Mouse (Mus musculus): ENCODE measurements around the gene Srrm2. TPM values are rescaled to one million over a fixed set of nuclear protein-coding genes. Genes with fewer than 3 reads are reported as not detected.

Gene Srrm2
- polyA plus RNA-seq, 1 experiment from 2014 or later, result 524 TPM

DNA sequence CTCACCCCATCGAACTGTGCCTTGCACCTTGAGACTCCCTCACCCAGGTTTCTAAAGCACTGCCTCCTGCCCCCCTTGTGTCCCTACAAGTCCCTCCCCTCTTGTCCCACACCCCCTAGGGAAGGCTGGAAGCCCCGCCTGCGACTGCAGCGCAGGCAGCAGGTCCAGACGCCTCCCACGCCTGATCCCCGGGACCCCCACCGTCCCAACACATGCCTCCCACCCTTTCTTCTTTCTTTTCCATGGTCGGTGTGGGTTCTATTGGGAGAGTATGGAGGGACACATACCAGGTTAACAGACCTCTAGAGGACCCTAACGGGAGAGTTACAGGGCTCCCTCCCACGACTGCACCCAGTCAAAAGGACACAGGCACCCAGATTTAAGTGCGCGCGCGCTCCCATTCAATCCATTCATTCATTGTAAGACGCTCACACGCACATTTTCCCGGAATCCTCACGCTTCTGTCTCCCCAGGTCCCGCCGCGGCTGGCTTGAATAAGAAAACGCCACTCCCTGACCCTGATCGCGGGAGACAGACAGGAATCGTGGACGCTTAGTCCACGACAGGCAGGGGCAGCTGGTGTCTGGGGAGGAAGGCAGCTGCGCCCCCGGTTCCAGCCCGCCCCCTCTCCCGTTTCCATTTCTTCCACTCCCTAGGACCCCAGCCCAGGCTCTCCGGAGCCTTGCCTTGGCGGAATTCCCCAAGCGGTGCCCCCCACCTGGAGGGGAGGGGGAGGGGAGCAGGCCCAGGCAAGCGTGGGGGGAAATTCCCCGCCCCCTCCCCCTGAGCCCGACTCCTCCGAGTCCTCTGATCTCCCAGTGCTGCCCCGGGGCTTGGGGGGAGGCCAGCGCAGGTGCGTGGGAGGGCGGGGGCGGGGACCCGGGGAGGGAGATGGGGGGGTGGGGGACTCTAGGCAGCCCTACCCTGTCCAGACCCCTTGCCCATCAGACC lies 44.8 kb upstream of the Srrm2 start, which contains the start of gene Kremen2:
Gene Kremen2 (minus strand): TSS at position 533 of the 951 bp plus-strand sequence.
- H3K27ac ChIP-seq (ENCODE audit: low read depth, low read length), result no peak within 1 kb of the TSS
- H3K9me3 ChIP-seq (ENCODE audit: control insufficient read depth, low read length), result no peaks in the 10 kb centered on the region
- H3K4me1 ChIP-seq (ENCODE audit: control insufficient read depth, insufficient read depth, low read length), result peaks cover 16% of the 10 kb centered on the region; the same call in 1 of the 2 replicates
- under 1% methylated on average over 40 of the region's 45 CpGs for WGBS
- peak within 1 kb of the TSS; percentile 31 for H3K4me3 ChIP-seq (ENCODE audit: low read depth, low read length)
- peaks cover 36% of the 10 kb centered on the region for H3K27me3 ChIP-seq (ENCODE audit: control insufficient read depth, insufficient read depth, low read length)
- peak within 1 kb of the TSS; percentile 46; the same call in 1 of the 2 replicates for H3K9ac ChIP-seq (replicated peaks; ENCODE audit: low read depth, low read length)
- H3K4me2 ChIP-seq (ENCODE audit: low read depth, low read length), result peak within 1 kb of the TSS; percentile 74
- no peaks in the 10 kb centered on the region; the same call in 1 of the 2 replicates for H3K36me3 ChIP-seq (ENCODE audit: control insufficient read depth, insufficient read depth, low read length)
- no peak for ATAC-seq (ENCODE audit: low read depth)

- Histone ChIP-seq H3K4me2 (ENCODE audit: low read depth, low read length) (peak overlapping the region; percentile 74), H3K27ac (ENCODE audit: low read depth, low read length) (no peak overlapping the region), H3K27me3 (ENCODE audit: control insufficient read depth, insufficient read depth, low read length) (peaks cover 33% of the 10 kb centered on the region), H3K9ac (replicated peaks; ENCODE audit: low read depth, low read length) (no peak overlapping the region), H3K4me3 (ENCODE audit: low read depth, low read length) (peak overlapping the region; percentile 31; the same call in 1 of the 2 replicates), H3K36me3 (ENCODE audit: control insufficient read depth, insufficient read depth, low read length) (no peaks in the 10 kb centered on the region; the same call in 1 of the 2 replicates), H3K4me1 (ENCODE audit: control insufficient read depth, insufficient read depth, low read length) (peaks cover 13% of the 10 kb centered on the region; the same call in 1 of the 2 replicates), H3K9me3 (ENCODE audit: control insufficient read depth, low read length) (no peaks in the 10 kb centered on the region)
- WGBS, result under 1% methylated on average over 12 of the region's 12 CpGs
- ATAC-seq (ENCODE audit: low read depth), result no peak
Measured at GRCm38 (mm10) chr17:23746311-23746710, 44.0 kb upstream of the Srrm2 start.

- no peak overlapping the region for H3K4me3 ChIP-seq (ENCODE audit: low read depth, low read length)
- no peak overlapping the region for H3K9ac ChIP-seq (replicated peaks; ENCODE audit: low read depth, low read length)
- H3K4me1 ChIP-seq (ENCODE audit: control insufficient read depth, insufficient read depth, low read length), result peaks cover 13% of the 10 kb centered on the region; the same call in 1 of the 2 replicates
- H3K4me2 ChIP-seq (ENCODE audit: low read depth, low read length), result no peak overlapping the region
- 79% methylated on average over 3 of the region's 3 CpGs for WGBS
- no peak for ATAC-seq (ENCODE audit: low read depth)
- peaks cover 30% of the 10 kb centered on the region for H3K27me3 ChIP-seq (ENCODE audit: control insufficient read depth, insufficient read depth, low read length)
- no peaks in the 10 kb centered on the region; the same call in 1 of the 2 replicates for H3K36me3 ChIP-seq (ENCODE audit: control insufficient read depth, insufficient read depth, low read length)
- no peaks in the 10 kb centered on the region for H3K9me3 ChIP-seq (ENCODE audit: control insufficient read depth, low read length)
- H3K27ac ChIP-seq (ENCODE audit: low read depth, low read length), result no peak overlapping the region
Measured at GRCm38 (mm10) chr17:23746767-23747166, 43.6 kb upstream of the Srrm2 start.

DNA sequence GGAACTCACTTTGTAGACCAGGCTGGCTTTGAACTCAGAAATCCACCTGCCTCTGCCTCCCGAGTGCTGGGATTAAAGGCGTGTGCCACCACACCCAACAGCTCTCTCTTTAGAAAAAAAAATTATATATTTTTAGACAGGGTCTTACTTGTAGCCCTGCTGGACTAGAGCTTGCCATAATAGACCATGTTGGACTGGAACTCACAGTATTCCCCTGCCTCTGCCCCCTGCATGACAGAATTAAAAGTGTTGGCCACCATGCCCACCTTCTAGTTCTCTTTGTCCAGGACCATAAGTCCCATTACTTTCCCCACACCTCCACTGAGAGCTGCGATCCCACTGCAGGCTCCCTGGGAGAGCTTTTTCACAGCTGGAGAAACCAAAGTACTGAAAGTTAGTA lies 42.9 kb upstream of the Srrm2 start:
- no peaks in the 10 kb centered on the region for H3K9me3 ChIP-seq (ENCODE audit: control insufficient read depth, low read length)
- no peak overlapping the region for H3K4me2 ChIP-seq (ENCODE audit: low read depth, low read length)
- H3K36me3 ChIP-seq (ENCODE audit: control insufficient read depth, insufficient read depth, low read length), result peaks cover 4% of the 10 kb centered on the region; the same call in 1 of the 2 replicates
- no peak for ATAC-seq (ENCODE audit: low read depth)
- peaks cover 23% of the 10 kb centered on the region for H3K27me3 ChIP-seq (ENCODE audit: control insufficient read depth, insufficient read depth, low read length)
- H3K27ac ChIP-seq (ENCODE audit: low read depth, low read length), result no peak overlapping the region
- H3K9ac ChIP-seq (replicated peaks; ENCODE audit: low read depth, low read length), result no peak overlapping the region
- WGBS, result 83% methylated on average over 3 of the region's 3 CpGs
- H3K4me3 ChIP-seq (ENCODE audit: low read depth, low read length), result no peak overlapping the region
- H3K4me1 ChIP-seq (ENCODE audit: control insufficient read depth, insufficient read depth, low read length), result peaks cover 13% of the 10 kb centered on the region; the same call in 1 of the 2 replicates

DNA sequence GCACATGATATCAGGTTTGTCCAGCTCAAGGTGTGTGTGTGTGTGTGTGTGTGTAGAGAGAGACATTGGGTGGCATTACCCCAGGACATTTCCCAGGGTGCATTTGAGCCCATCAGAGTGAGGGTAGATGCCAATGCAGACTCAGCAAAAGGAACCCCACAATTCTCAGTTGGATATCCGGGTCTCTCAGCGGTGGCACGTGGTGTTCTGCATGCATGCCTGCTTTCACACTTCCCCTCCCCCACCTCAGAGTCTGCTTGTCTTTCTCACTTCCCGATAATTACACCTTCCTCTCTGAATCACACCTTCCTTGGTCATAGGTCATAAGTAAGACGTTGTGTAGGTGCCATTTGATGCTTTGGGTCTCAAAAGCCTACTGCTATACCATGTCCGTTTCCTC lies 42.3 kb upstream of the Srrm2 start:
- Histone ChIP-seq H3K4me1 (ENCODE audit: control insufficient read depth, insufficient read depth, low read length) (peaks cover 13% of the 10 kb centered on the region; the same call in 1 of the 2 replicates), H3K4me2 (ENCODE audit: low read depth, low read length) (no peak overlapping the region), H3K4me3 (ENCODE audit: low read depth, low read length) (no peak overlapping the region), H3K9ac (replicated peaks; ENCODE audit: low read depth, low read length) (no peak overlapping the region), H3K9me3 (ENCODE audit: control insufficient read depth, low read length) (no peaks in the 10 kb centered on the region), H3K27ac (ENCODE audit: low read depth, low read length) (no peak overlapping the region), H3K27me3 (ENCODE audit: control insufficient read depth, insufficient read depth, low read length) (peaks cover 18% of the 10 kb centered on the region), H3K36me3 (ENCODE audit: control insufficient read depth, insufficient read depth, low read length) (peaks cover 10% of the 10 kb centered on the region)
- ATAC-seq (ENCODE audit: low read depth), result no peak
- WGBS, result 36% methylated on average over 6 of the region's 6 CpGs

DNA sequence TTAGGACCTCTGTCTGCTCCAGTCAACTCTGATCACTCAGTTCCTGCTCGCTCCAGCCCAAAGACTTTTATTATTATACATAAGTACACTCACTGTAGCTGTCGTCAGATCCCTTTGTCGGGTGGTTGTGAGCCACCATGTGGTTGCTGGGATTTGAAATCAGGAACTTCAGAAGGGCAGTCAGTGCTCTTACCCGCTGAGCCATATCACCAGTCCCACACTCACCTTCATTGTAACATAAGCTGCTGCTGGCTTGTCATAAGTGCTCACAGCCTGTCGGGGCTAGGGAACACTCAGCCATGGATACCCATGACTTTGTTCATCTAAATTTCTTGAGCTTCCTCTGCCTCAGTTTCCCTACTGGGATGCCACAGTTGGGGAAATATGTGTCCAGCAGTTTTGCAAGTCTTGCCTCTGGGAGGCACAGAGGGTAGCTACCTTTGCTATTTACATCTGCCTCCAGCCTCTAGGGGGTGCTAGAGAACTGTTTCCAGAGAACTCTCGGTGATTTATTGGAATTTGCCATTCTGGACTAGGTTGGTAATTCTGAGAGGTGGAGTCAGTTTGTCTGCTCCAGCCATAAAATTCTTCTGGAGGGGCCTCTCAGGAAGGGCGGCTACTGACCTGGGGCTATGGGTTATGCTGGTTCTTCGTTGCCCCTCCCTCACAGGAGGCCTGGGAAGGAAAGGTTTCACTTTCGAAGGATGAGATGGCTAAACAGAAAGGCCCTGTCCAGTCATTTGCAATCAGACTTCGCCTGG lies 41.5 kb upstream of the Srrm2 start:
- Histone ChIP-seq H3K9me3 (ENCODE audit: control insufficient read depth, low read length) (no peaks in the 10 kb centered on the region), H3K4me2 (ENCODE audit: low read depth, low read length) (no peak overlapping the region), H3K36me3 (ENCODE audit: control insufficient read depth, insufficient read depth, low read length) (peaks cover 18% of the 10 kb centered on the region), H3K27me3 (ENCODE audit: control insufficient read depth, insufficient read depth, low read length) (peaks cover 10% of the 10 kb centered on the region), H3K4me3 (ENCODE audit: low read depth, low read length) (no peak overlapping the region), H3K4me1 (ENCODE audit: control insufficient read depth, insufficient read depth, low read length) (peaks cover 13% of the 10 kb centered on the region; the same call in 1 of the 2 replicates), H3K9ac (replicated peaks; ENCODE audit: low read depth, low read length) (no peak overlapping the region), H3K27ac (ENCODE audit: low read depth, low read length) (no peak overlapping the region)
- no peak for ATAC-seq (ENCODE audit: low read depth)
- 35% methylated on average over 10 of the region's 10 CpGs for WGBS

DNA sequence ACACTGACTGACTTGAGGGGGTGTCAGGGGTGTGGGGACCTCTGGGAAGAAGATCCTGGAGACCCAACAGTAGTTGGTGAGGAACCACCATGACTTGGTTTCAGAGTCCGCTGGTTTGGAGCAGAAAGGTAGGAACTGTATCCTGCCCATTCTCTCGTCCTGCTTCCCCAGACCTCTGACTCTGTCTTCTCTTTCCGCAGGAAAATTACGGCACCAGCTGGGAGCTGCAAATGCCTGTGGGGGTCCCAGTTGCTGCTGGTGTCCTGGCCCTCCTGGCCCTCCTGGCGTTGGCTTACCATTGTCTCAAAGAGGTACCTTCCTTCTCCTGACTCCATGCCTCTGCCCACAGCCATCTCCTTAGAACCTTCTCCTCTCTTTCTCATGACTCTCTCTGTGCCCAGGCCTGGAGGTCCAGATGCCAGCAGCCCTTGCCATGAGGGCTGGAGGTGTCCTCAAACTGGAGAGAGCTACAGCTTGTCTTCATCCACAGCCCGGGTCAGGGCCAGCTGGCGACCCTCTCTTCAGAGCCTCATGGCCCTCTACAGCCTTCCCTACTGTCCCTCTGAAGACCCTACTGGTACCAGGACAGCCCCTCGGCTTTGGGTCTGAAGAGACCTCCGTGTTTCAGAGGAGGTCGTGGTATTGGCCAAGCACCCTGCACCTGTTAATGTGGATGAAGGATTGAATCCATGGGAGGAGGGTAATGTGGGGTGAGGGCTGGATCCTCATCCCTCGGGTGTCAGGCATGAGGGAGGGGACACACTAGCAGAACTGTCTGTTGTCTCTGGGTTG lies 40.7 kb upstream of the Srrm2 start:
- Histone ChIP-seq H3K27ac (ENCODE audit: low read depth, low read length) (no peak overlapping the region), H3K4me2 (ENCODE audit: low read depth, low read length) (no peak overlapping the region), H3K4me1 (ENCODE audit: control insufficient read depth, insufficient read depth, low read length) (peaks cover 13% of the 10 kb centered on the region; the same call in 1 of the 2 replicates), H3K9me3 (ENCODE audit: control insufficient read depth, low read length) (no peaks in the 10 kb centered on the region), H3K36me3 (ENCODE audit: control insufficient read depth, insufficient read depth, low read length) (peaks cover 23% of the 10 kb centered on the region), H3K4me3 (ENCODE audit: low read depth, low read length) (no peak overlapping the region), H3K9ac (replicated peaks; ENCODE audit: low read depth, low read length) (no peak overlapping the region), H3K27me3 (ENCODE audit: control insufficient read depth, insufficient read depth, low read length) (peaks cover 6% of the 10 kb centered on the region)
- ATAC-seq (ENCODE audit: low read depth), result no peak
- 80% methylated on average over 11 of the region's 11 CpGs for WGBS

DNA sequence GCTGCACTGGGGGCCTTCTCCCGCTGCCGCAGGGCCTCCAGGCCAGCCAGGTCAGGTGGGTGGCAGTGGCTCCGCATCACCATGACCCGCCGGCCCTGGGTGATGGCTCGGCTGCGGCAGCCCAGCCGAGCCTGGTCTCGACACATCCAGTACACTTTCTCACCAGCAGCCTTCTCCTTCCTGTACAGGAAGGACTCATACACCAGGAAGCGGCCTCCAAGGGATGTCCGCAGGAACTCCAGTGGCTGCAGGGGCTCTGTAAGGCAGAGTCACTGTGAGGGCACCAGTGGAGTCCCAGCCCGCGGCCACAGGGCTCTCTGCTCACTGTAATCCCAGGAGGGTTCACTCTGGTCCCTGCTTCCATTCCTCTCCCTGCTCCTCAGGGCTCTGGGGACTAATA lies 34.6 kb upstream of the Srrm2 start:
- no peaks in the 10 kb centered on the region for H3K27me3 ChIP-seq (ENCODE audit: control insufficient read depth, insufficient read depth, low read length)
- no peak for ATAC-seq (ENCODE audit: low read depth)
- no peaks in the 10 kb centered on the region for H3K9me3 ChIP-seq (ENCODE audit: control insufficient read depth, low read length)
- no peaks in the 10 kb centered on the region for H3K4me1 ChIP-seq (ENCODE audit: control insufficient read depth, insufficient read depth, low read length)
- H3K27ac ChIP-seq (ENCODE audit: low read depth, low read length), result no peak overlapping the region
- no peak overlapping the region for H3K4me2 ChIP-seq (ENCODE audit: low read depth, low read length)
- H3K36me3 ChIP-seq (ENCODE audit: control insufficient read depth, insufficient read depth, low read length), result peaks cover 68% of the 10 kb centered on the region
- WGBS, result 95% methylated on average over 13 of the region's 13 CpGs
- H3K9ac ChIP-seq (replicated peaks; ENCODE audit: low read depth, low read length), result no peak overlapping the region
- no peak overlapping the region for H3K4me3 ChIP-seq (ENCODE audit: low read depth, low read length)
